Mouse (Mus musculus): ENCODE results near the gene Ankrd11.

The Ankrd11 gene

GRCm38 (mm10) chr8:122924091-122924490 lies 118.0 kb downstream of the Ankrd11 start:
- no peak for DNase-seq

- DNase-seq, result no peak
These were observed 118.5 kb downstream of the Ankrd11 start for GRCm38 (mm10) chr8:122923431-122924090.

- DNase-seq, result no peak
These were observed 119.1 kb downstream of the Ankrd11 start for GRCm38 (mm10) chr8:122922945-122923344.

GRCm38 (mm10) chr8:122920890-122921289 lies 121.2 kb downstream of the Ankrd11 start:
- DNase-seq, result no peak

- peak; percentile 18 for DNase-seq
These were observed 123.5 kb downstream of the Ankrd11 start for GRCm38 (mm10) chr8:122918438-122919107.

GRCm38 (mm10) chr8:122917531-122918392 lies 124.3 kb downstream of the Ankrd11 start:
- DNase-seq, result peak; percentile 61

- DNase-seq, result no peak
These were observed 125.3 kb downstream of the Ankrd11 start for GRCm38 (mm10) chr8:122916766-122917165.

- DNase-seq, result no peak
These were observed 129.2 kb downstream of the Ankrd11 start for GRCm38 (mm10) chr8:122912871-122913270.

- no peak for DNase-seq
These were observed 129.9 kb downstream of the Ankrd11 start for GRCm38 (mm10) chr8:122912150-122912549.

GRCm38 (mm10) chr8:122906463-122907021 lies 135.5 kb downstream of the Ankrd11 start:
- peak; percentile 97 for DNase-seq

- DNase-seq, result peak; percentile 50
These were observed 136.7 kb downstream of the Ankrd11 start for GRCm38 (mm10) chr8:122905346-122905745.

GRCm38 (mm10) chr8:122904496-122904895 lies 137.6 kb downstream of the Ankrd11 start:
- DNase-seq, result no peak

- DNase-seq, result no peak
These were observed 139.1 kb downstream of the Ankrd11 start for GRCm38 (mm10) chr8:122903002-122903401.

- DNase-seq, result no peak
These were observed 139.5 kb downstream of the Ankrd11 start for GRCm38 (mm10) chr8:122902581-122902980.

- DNase-seq, result no peak
These were observed 140.1 kb downstream of the Ankrd11 start for GRCm38 (mm10) chr8:122901892-122902515.

- peak; percentile 21 for DNase-seq
These were observed 140.6 kb downstream of the Ankrd11 start for GRCm38 (mm10) chr8:122901476-122901875.

GRCm38 (mm10) chr8:122899085-122899484 lies 143.0 kb downstream of the Ankrd11 start:
- no peak for DNase-seq

GRCm38 (mm10) chr8:122898473-122898872 lies 143.6 kb downstream of the Ankrd11 start:
- peak; percentile 34 for DNase-seq

- DNase-seq, result no peak
These were observed 144.1 kb downstream of the Ankrd11 start for GRCm38 (mm10) chr8:122898018-122898417.

GRCm38 (mm10) chr8:122897200-122897599 lies 144.9 kb downstream of the Ankrd11 start:
- no peak for DNase-seq

- DNase-seq, result no peak
These were observed 145.8 kb downstream of the Ankrd11 start for GRCm38 (mm10) chr8:122896317-122896716.

- no peak for DNase-seq
These were observed 148.6 kb downstream of the Ankrd11 start for GRCm38 (mm10) chr8:122893451-122893850.

GRCm38 (mm10) chr8:122891440-122891839 lies 150.6 kb downstream of the Ankrd11 start:
- DNase-seq, result no peak
